Mouse (Mus musculus) kidney, postnatal 0 days (tissue): Measurements from ENCODE around the gene Mlxip. TPM values are rescaled to one million over a fixed set of nuclear protein-coding genes. Genes with fewer than 3 reads are reported as not detected.

Experiments used
- ATAC-seq: fragments of 200-750 bp; cut with Nextera tagmentation; replicated peaks from 2 replicates; pipeline ENCODE4 v1.8.0; 2017; ENCODE audit warnings: low read depth, moderate number of reproducible peaks, moderate TSS enrichment, moderate library complexity; ENCODE audit not compliant: low FRiP score
- DNase-seq: peaks from one replicate; pipeline ENCODE4 v3.0.0-alpha.2; 2016; ENCODE audit warnings: low spot score
- H3K27ac ChIP-seq: fragments of 300-500 bp; sonication (generic); 2 replicates; pipeline ENCODE4 v1.5.1; 2014; ENCODE audit warnings: mild to moderate bottlenecking
- H3K27me3 ChIP-seq: fragments of 300-500 bp; sonication (generic); 2 replicates; pipeline ENCODE4 v1.6.1; 2014; ENCODE audit warnings: low read length, mixed read lengths; ENCODE audit not compliant: insufficient read depth
- H3K36me3 ChIP-seq: fragments of 300-500 bp; sonication (generic); 2 replicates; pipeline ENCODE4 v1.6.1; 2014; ENCODE audit warnings: low read length, mixed read lengths; ENCODE audit not compliant: insufficient read depth
- H3K4me1 ChIP-seq: fragments of 300-500 bp; sonication (generic); replicated peaks from 2 replicates; pipeline ENCODE4 v1.6.1; 2014; ENCODE audit warnings: antibody characterized with exemption, low read length, mixed read lengths; ENCODE audit not compliant: insufficient read depth
- H3K4me2 ChIP-seq: fragments of 300-500 bp; sonication (generic); 2 replicates; pipeline ENCODE4 v1.6.1; 2014; ENCODE audit warnings: mild to moderate bottlenecking, low read length, moderate library complexity, mixed read lengths
- H3K4me3 ChIP-seq: fragments of 300-500 bp; sonication (generic); replicated peaks from 2 replicates; pipeline ENCODE4 v1.5.1; 2014; ENCODE audit warnings: low read depth, low read length
- H3K9ac ChIP-seq: fragments of 300-500 bp; sonication (generic); 2 replicates; pipeline ENCODE4 v1.6.1; 2014; ENCODE audit warnings: low read depth, low read length
- H3K9me3 ChIP-seq: fragments of 300-500 bp; sonication (generic); replicated peaks from 2 replicates; pipeline ENCODE4 v1.6.1; 2016; ENCODE audit warnings: low read length, inconsistent platforms, mixed read lengths
- CTCF ChIP-seq: IDR thresholded peaks from 2 replicates; pipeline ENCODE4 v1.5.1; 2016; ENCODE audit warnings: antibody characterized with exemption, low read depth, mild to moderate bottlenecking, moderate library complexity
- WGBS: fragments of 180-500 bp; shearing (Covaris S2); extraction: QIAGEN DNeasy Blood & Tissue Kit; methylation state at CpG from one replicate; pipeline ENCODE4 v1.1.7; 2014; 5-methylcytosine and 5-hydroxymethylcytosine counted together
- polyA plus RNA-seq: library from polyadenylated mRNA; unstranded; fragments of >200 nt; fragmentation: Nextera tagmentation; extraction: Ambion mirVana; gene quantifications from 2 replicates; pipeline ENCODE4 v1.2.1, GENCODE M21; 2015

The Mlxip gene
- polyA plus RNA-seq, 1 experiment from 2014 or later = 14.9 TPM

GRCm38 (mm10) chr5:123350386-123350785, 44.2 kb upstream of the Mlxip start:
- no peak overlapping the region for H3K9ac ChIP-seq
- DNase-seq (peak; percentile 43), ATAC-seq (no peak)
- 0 out of 2 replicates have a peak, but pooled peaks cover 8% of the 10 kb centered on the region for H3K36me3 ChIP-seq
- H3K4me2 ChIP-seq = no peak overlapping the region
- H3K4me1 ChIP-seq = 0 out of 2 replicates have a peak, but pooled peaks cover 20% of the 10 kb centered on the region
- H3K4me3 ChIP-seq = no peak overlapping the region
- 58% methylated on average over 10 of the region's 10 CpGs for WGBS
- TF ChIP-seq CTCF = peak; percentile 47; the same call in 1 of the 2 replicates
- H3K27me3 ChIP-seq = no peaks in the 10 kb centered on the region
- no peaks in the 10 kb centered on the region for H3K9me3 ChIP-seq
- peak overlapping the region; percentile 34; the same call in 1 of the 2 replicates for H3K27ac ChIP-seq

- Histone ChIP-seq H3K4me2 (no peak overlapping the region), H3K36me3 (peaks cover 39% of the 10 kb centered on the region; the same call in 1 of the 2 replicates), H3K4me1 (0 out of 2 replicates have a peak, but pooled peaks cover 3% of the 10 kb centered on the region), H3K27ac (peak overlapping the region; percentile 21), H3K9ac (no peak overlapping the region), H3K9me3 (no peaks in the 10 kb centered on the region), H3K27me3 (no peaks in the 10 kb centered on the region), H3K4me3 (no peak overlapping the region)
- DNase-seq = no peak
- no peak; the same call in 1 of the 2 replicates for ATAC-seq
- WGBS = 57% methylated on average over 11 of the region's 11 CpGs
- TF ChIP-seq CTCF = no peak
Measured at GRCm38 (mm10) chr5:123355918-123356317, 38.7 kb upstream of the Mlxip start.

DNA sequence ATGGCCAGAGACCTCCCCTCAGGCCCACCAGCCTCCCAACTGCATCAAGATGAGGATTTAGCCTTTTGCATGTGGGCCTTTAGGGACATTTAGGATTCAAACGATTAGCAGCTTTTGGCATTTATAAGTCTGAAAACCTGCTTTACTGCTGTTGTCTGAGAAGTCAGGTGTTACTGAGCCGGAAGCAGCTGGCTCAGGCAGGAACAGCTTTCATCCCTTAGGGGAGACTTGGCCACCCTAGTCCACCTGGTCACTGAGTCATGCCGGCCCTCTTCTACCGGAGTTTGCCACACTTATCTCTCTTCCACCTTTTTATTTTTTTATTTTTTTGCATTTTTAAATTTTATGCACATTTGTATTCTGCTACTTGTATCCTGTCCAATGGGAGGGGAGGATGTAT, 37.3 kb upstream of the Mlxip start:
- no peak overlapping the region for H3K9ac ChIP-seq
- no peaks in the 10 kb centered on the region for H3K27me3 ChIP-seq
- H3K9me3 ChIP-seq = no peaks in the 10 kb centered on the region
- ATAC-seq = no peak
- H3K27ac ChIP-seq = peak overlapping the region; percentile 21; the same call in 1 of the 2 replicates
- TF ChIP-seq CTCF = no peak
- no peak overlapping the region for H3K4me3 ChIP-seq
- no peaks in the 10 kb centered on the region for H3K4me1 ChIP-seq
- WGBS = 76% methylated on average over 4 of the region's 4 CpGs
- peaks cover 48% of the 10 kb centered on the region for H3K36me3 ChIP-seq
- DNase-seq = no peak
- H3K4me2 ChIP-seq = no peak overlapping the region

DNA sequence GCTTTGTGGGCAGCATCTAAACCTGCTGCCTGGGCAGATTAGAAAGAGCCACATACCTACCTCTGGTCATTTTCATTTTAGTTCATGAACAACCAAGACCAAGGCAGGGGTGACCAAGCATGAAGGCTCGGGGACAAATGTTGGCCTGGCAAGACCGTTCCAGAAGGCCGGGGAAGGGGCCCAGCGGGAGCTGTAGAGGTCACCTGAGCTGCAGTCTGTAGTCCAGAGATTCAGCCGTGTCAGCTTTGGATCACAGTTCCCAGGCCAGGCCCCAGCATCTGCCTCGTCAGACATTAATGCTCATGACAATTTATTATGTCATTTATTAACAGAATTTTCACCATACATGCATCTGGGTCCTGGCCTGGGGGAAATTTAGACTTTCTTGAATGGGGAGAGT, 35.2 kb upstream of the Mlxip start:
- no peak overlapping the region for H3K4me2 ChIP-seq
- 63% methylated on average over 6 of the region's 6 CpGs for WGBS
- peak overlapping the region; percentile 43; the same call in 1 of the 2 replicates for H3K27ac ChIP-seq
- H3K27me3 ChIP-seq = no peaks in the 10 kb centered on the region
- DNase-seq = peak; percentile 64
- H3K4me1 ChIP-seq = peaks cover 7% of the 10 kb centered on the region; the same call in 1 of the 2 replicates
- H3K9me3 ChIP-seq = no peaks in the 10 kb centered on the region
- TF ChIP-seq CTCF = no peak
- H3K36me3 ChIP-seq = peaks cover 61% of the 10 kb centered on the region
- no peak overlapping the region for H3K9ac ChIP-seq
- peak; percentile 91 for ATAC-seq
- H3K4me3 ChIP-seq = no peak overlapping the region

DNA sequence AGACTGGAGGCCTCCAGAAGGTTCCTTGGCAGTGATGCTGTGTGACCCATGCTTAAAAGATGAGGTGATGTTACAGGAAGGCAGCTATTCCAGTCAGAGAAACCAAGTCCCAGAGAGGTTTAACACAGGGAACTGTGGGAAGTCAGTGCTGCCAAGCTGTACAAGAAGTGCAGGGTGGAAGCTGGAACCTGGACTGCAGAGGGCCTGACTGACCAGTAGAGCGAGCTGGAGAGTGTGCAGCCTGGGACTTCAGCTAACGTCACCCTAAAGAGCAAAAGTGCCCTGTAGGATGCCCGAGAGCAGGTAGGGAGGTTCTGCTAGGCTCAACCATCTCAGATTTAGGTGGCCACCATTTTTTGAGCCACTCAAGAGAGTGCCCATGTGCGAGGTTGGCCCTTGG, 31.7 kb upstream of the Mlxip start:
- Histone ChIP-seq H3K36me3 (peaks cover 52% of the 10 kb centered on the region), H3K4me3 (no peak overlapping the region), H3K4me1 (peaks cover 11% of the 10 kb centered on the region), H3K9me3 (no peaks in the 10 kb centered on the region), H3K27ac (0 out of 2 replicates have a peak overlapping the region, but pooled peaks have one; percentile 8), H3K27me3 (no peaks in the 10 kb centered on the region), H3K9ac (no peak overlapping the region), H3K4me2 (no peak overlapping the region)
- peak; percentile 14; the same call in 1 of the 2 replicates for TF ChIP-seq CTCF
- DNase-seq (no peak), ATAC-seq (no peak)
- 87% methylated on average over 4 of the region's 4 CpGs for WGBS

DNA sequence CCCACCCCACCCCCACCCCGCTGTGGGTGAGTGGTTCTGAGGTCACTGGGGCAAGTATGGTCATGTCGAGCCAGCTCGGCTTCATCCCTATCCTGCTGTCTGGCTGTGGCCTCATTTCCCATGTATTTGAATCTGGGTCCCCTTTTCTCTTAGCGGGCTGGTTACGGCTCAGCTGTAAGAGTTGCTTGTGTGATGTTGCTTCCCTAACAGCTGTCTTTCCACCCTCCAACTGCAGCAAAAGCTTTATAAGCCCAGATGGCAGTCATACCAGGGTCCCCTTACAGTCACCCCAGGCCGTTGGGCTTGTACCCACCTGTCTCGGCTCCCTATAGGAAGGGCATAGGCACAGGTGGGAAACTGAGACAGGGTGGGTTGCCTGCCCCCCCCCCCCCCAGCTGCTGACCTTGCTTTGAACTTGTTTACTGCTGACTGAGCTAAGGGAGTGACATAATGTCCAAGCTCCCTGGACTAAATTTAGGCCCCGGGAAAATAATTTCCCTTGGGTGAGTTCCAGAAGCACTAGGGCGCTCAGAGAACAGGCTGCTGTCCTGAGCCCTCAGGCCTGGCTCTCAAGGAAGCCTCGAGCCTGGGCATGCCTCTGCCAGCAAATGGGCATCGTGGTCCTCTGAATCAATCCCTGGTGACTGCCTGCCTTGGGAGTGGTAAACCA, 30.2 kb upstream of the Mlxip start:
- peak overlapping the region; percentile 75 for H3K27ac ChIP-seq
- DNase-seq (no peak), ATAC-seq (no peak)
- H3K4me2 ChIP-seq = no peak overlapping the region
- 66% methylated on average over 11 of the region's 11 CpGs for WGBS
- peaks cover 51% of the 10 kb centered on the region for H3K36me3 ChIP-seq
- no peaks in the 10 kb centered on the region for H3K9me3 ChIP-seq
- H3K4me3 ChIP-seq = no peak overlapping the region
- no peaks in the 10 kb centered on the region for H3K27me3 ChIP-seq
- peaks cover 11% of the 10 kb centered on the region for H3K4me1 ChIP-seq
- no peak for TF ChIP-seq CTCF
- no peak overlapping the region for H3K9ac ChIP-seq
